Mouse (Mus musculus) kidney, adult 2 months (tissue): ENCODE measurements at regions not wholly inside any gene's neighbourhood (a gene's known extent, or its start where the extent isn't known, plus 50 kb on each side); places are given as distances from the start of the nearest gene placed in this dataset.
A peak's percentile ranks its signal among the peaks of the same experiment; 100 is the strongest.

Experiments used
- DNase-seq: peaks from one replicate; pipeline ENCODE4 v3.0.0; 2021
- H3K27ac ChIP-seq: fragments of 200-500 bp; 2 replicates; pipeline ENCODE4 v1.5.1; 2012; ENCODE audit warnings: low read depth, low read length, control low read depth, inconsistent platforms; ENCODE audit not compliant: insufficient read depth
- H3K27me3 ChIP-seq: fragments of 200-500 bp; replicated peaks from 2 replicates; pipeline ENCODE4 v1.6.1; 2012; ENCODE audit warnings: mild to moderate bottlenecking, moderate library complexity, low read length, inconsistent platforms; ENCODE audit not compliant: control insufficient read depth, insufficient read depth
- H3K36me3 ChIP-seq: fragments of 200-500 bp; 2 replicates; pipeline ENCODE4 v1.6.1; 2012; ENCODE audit warnings: mild to moderate bottlenecking, moderate library complexity, low read length, inconsistent platforms; ENCODE audit not compliant: control insufficient read depth, insufficient read depth
- H3K4me1 ChIP-seq: fragments of 200-500 bp; 2 replicates; pipeline ENCODE4 v1.6.1; 2011; ENCODE audit warnings: low read length; ENCODE audit not compliant: control insufficient read depth, insufficient read depth
- H3K4me3 ChIP-seq: fragments of 200-500 bp; 2 replicates; pipeline ENCODE4 v1.5.1; 2011; ENCODE audit warnings: mild to moderate bottlenecking, low read depth, low read length, control low read depth; ENCODE audit not compliant: insufficient read depth
- CTCF ChIP-seq: fragments of 200-500 bp; conservative IDR thresholded peaks from 2 replicates; pipeline ENCODE4 v1.5.1; 2011; ENCODE audit warnings: low read depth, mild to moderate bottlenecking, control low read depth, low read length, moderate library complexity, mixed read lengths; ENCODE audit not compliant: insufficient read depth, insufficient read length
- POLR2A ChIP-seq: fragments of 200-500 bp; IDR thresholded peaks from one replicate; pipeline ENCODE4 v1.6.1; 2011; ENCODE audit warnings: low read depth, low read length, control low read depth
- WGBS: fragments of 180-500 bp; shearing (Covaris S2); methylation state at CpG from one replicate; pipeline ENCODE4 v1.1.7; 2018; 5-methylcytosine and 5-hydroxymethylcytosine counted together

DNA sequence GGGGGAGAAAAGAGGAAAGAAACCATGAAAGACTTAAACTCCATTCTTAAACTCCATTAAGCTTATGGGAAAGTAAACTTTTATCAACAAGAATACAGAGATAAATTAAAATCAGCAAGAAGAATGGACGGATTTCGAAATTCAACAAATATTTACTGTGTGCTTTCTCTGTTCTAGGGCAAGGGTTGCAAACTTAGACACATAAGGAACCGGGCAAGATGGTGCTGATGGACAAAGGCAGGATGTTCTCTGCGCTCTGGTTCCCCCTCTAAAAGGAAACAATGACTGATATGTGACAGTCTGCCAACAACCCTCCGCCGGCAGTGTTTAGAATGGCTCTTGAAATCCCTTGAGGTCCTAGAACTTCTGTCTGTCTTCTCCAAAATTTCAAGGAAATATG, 99.0 kb upstream of the Bmp2 start:
- Histone ChIP-seq H3K36me3 (no peaks in the 10 kb centered on the region), H3K4me3 (no peak overlapping the region), H3K27me3 (no peaks in the 10 kb centered on the region), H3K27ac (no peak overlapping the region), H3K4me1 (no peaks in the 10 kb centered on the region)
- no peak for TF ChIP-seq CTCF
- TF ChIP-seq POLR2A, result no peak
- no peak for DNase-seq
- WGBS, result 81% methylated on average over 6 of the region's 6 CpGs

DNA sequence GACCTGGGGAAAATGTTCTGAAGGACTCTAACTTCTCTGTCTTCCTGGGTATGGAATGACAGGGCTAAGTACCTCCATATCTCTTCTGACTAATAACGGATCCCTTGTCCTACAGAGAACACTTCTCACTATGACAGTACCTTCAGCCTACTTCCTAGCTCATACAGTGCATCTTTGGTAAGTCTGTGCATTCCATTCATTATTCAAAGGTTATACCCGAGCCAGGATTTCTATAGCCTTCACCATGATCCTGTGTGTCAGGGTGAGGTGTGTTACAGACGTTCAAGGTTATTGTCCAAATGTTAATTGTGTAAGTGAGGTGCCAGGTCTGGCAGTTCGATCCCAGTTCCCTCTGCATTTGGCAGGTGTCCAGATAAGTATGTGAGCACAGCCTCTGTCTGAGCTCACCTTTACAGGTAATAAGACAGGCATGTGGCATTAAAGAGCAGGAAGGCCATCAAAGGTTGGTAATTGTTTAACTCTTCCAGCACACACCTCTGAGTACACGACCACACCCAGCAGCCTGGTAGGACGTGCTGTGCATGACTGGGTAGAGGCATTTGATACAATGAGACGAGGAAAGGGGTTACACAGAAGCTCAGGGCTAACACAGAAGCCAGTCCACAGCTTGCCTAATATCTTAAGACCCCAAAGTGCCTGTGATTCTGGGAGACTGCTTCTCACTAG, 96.3 kb upstream of the Bmp2 start:
- no peak for DNase-seq
- Histone ChIP-seq H3K27me3 (no peaks in the 10 kb centered on the region), H3K27ac (no peak overlapping the region), H3K36me3 (no peaks in the 10 kb centered on the region), H3K4me1 (no peaks in the 10 kb centered on the region), H3K4me3 (no peak overlapping the region)
- WGBS, result 48% methylated on average over 7 of the region's 7 CpGs
- TF ChIP-seq CTCF (no peak), POLR2A (no peak)

- H3K36me3 ChIP-seq, result no peaks in the 10 kb centered on the region
- WGBS, result 78% methylated on average over 2 of the region's 2 CpGs
- no peak overlapping the region for H3K27ac ChIP-seq
- TF ChIP-seq CTCF, result no peak
- no peak for TF ChIP-seq POLR2A
- H3K4me1 ChIP-seq, result no peaks in the 10 kb centered on the region
- H3K4me3 ChIP-seq, result no peak overlapping the region
- no peaks in the 10 kb centered on the region for H3K27me3 ChIP-seq
- no peak for DNase-seq
Observed at GRCm38 (mm10) chr2:133456785-133457184, 95.2 kb upstream of the Bmp2 start.

DNA sequence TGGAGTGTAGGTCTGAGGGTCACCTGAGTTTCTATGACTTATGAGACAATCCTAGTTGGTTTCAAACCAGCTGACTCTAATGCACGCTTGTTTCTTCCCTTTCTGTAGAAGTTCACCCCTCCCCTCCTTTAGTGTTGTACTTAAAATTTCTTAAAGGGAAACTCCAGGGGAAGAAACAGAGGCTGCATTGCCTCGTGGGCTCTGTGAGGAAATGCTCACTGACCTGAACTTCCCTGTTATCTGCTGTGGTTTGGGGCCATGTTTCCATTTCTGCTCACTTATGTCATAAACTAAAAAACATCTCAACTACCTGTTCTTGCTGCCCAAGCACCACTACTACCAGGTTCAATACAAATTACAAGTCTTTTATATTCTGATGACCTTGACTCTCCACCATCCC, 93.2 kb upstream of the Bmp2 start:
- Histone ChIP-seq H3K36me3 (no peaks in the 10 kb centered on the region), H3K27me3 (no peaks in the 10 kb centered on the region), H3K4me1 (no peaks in the 10 kb centered on the region), H3K4me3 (no peak overlapping the region), H3K27ac (no peak overlapping the region)
- TF ChIP-seq POLR2A, result no peak
- no peak for TF ChIP-seq CTCF
- WGBS, result 49% methylated on average over 2 of the region's 2 CpGs
- DNase-seq, result peak; percentile 4

- no peaks in the 10 kb centered on the region for H3K4me1 ChIP-seq
- no peaks in the 10 kb centered on the region for H3K36me3 ChIP-seq
- H3K4me3 ChIP-seq, result no peak overlapping the region
- H3K27ac ChIP-seq, result no peak overlapping the region
- H3K27me3 ChIP-seq, result no peaks in the 10 kb centered on the region
- no peak for TF ChIP-seq POLR2A
- TF ChIP-seq CTCF, result no peak
- no peak for DNase-seq
- 46% methylated on average over 7 of the region's 7 CpGs for WGBS
Observed at GRCm38 (mm10) chr2:133460814-133461213, 91.1 kb upstream of the Bmp2 start.

DNA sequence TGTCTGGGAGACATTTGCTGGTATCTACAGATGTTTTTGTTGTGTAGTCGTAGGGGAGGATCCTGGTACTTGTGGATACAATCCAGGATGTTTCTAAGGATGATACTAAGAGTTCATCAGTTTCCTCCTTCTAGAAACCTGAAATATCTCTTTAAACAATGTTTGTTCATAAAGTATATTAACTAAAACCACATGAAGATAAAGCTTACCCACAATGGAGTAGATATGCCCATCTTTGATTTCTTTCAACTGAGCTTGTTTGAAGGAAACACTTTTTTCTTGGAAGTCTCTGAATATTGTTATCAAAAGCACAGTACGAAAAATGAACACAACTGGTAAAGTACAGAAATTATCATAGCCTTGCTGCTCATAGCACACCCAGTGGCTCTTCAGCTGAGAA, 89.6 kb upstream of the Bmp2 start:
- 90% methylated on average over 2 of the region's 2 CpGs for WGBS
- Histone ChIP-seq H3K36me3 (no peaks in the 10 kb centered on the region), H3K4me1 (no peaks in the 10 kb centered on the region), H3K27me3 (no peaks in the 10 kb centered on the region), H3K27ac (no peak overlapping the region), H3K4me3 (no peak overlapping the region)
- no peak for DNase-seq
- TF ChIP-seq CTCF (no peak), POLR2A (no peak)

DNA sequence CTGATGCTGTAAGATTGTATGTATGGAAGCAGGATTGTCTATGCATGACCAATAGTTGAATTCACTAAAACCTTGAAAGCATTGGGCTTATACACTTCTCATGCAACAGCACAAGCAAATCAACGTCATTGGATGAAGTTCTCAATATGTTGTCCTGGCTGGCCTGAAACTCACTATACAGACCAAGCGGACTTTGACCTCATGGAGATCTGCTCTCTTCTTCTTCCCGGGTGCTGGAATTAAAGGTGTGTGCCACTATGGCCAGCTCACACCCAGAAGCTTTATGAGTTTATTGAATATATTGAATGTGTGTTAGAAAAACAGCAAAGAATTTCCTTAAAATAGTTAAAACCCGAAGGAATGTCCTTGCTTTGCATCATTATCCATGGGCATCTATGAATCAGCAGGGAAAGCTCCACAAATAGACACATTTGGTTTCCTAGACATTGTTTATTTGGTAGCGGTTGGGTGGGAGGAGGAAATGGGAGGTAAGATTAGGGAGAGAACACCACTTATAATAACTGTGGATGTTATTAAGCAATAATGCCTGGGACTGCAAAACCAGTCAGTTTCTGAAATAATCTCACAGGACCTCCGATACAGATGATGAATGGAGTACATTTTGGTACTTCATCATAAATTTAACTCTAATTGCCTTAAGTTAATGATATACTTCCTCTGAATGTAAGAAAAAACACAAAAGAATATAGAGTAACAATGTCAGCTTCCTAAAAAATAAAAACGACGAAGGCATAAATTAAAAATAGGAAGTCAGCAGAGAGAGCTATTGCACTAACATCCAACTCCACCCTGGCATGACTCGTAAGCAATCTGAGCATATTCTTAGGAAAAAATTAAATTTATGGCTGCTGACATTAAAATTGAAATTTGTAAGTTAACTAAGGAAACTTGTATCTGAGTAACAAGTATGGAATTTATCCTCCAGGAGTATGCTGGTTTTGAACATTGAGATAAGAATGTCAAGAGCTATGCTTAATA, 84.5 kb upstream of the Bmp2 start:
- H3K27ac ChIP-seq, result no peak overlapping the region
- 63% methylated on average over 9 of the region's 9 CpGs for WGBS
- no peak for TF ChIP-seq CTCF
- TF ChIP-seq POLR2A, result no peak
- no peak for DNase-seq
- no peak overlapping the region for H3K4me3 ChIP-seq
- no peaks in the 10 kb centered on the region for H3K36me3 ChIP-seq
- H3K4me1 ChIP-seq, result no peaks in the 10 kb centered on the region
- H3K27me3 ChIP-seq, result no peaks in the 10 kb centered on the region
